Mouse (Mus musculus): ENCODE data around the gene Retreg1. TPM values are rescaled to one million over a fixed set of nuclear protein-coding genes. Genes with fewer than 3 reads are reported as not detected.

Gene Retreg1
- polyA plus RNA-seq, 1 experiment = 32.8 TPM

DNA sequence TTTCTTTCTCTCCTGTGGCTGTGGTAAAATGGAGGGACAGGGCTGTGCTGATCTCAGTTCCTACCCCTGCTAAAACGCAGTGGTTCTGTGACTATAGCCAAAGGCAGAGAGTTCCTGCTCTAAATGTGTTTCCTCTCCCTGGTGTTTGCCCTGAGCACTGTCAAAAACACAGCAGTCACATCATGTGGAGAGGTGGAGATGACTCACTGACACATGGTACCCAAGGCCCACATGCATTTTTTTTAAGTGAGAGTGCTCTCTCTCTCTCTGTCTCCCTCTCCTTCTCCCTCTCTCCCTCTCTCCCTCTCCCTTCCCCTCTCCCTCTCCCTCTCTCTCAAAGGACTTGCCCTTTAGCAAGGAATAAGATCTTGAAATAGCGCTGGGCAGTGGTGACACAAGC is 73.3 kb downstream of the Retreg1 start:
- H3ac ChIP-seq (ENCODE audit: control insufficient read depth, insufficient read length) = no peak overlapping the region
- H3K36me3 ChIP-seq (ENCODE audit: control insufficient read depth, insufficient read depth) = no peaks in the 10 kb centered on the region
- peaks cover 47% of the 10 kb centered on the region for H3K79me2 ChIP-seq (ENCODE audit: control insufficient read depth, insufficient read depth)
- no peak for TF ChIP-seq SRF (IDR thresholded peaks at IDR 0.05; ENCODE audit: control insufficient read depth, insufficient read length, low read depth)
- no peak for TF ChIP-seq E2F4 (IDR thresholded peaks at IDR 0.05; ENCODE audit: insufficient read depth)
- no peak for TF ChIP-seq CEBPB (IDR thresholded peaks at IDR 0.05; ENCODE audit: insufficient read depth, poor library complexity, severe bottlenecking)
- TF ChIP-seq TCF3 (IDR thresholded peaks at IDR 0.05; ENCODE audit: insufficient read length, low read depth) = no peak
- peak; percentile 58 for TF ChIP-seq TCF12 (IDR thresholded peaks at IDR 0.05; ENCODE audit: insufficient read depth, poor library complexity, severe bottlenecking)
- TF ChIP-seq REST (IDR thresholded peaks at IDR 0.05; ENCODE audit: insufficient read depth, insufficient read length) = no peak
- TF ChIP-seq USF1 (IDR thresholded peaks at IDR 0.05; ENCODE audit: low read depth) = peak; percentile 83
- peak in 2 of 3 experiments; percentile 23 to 52 for TF ChIP-seq MYOG (IDR thresholded peaks at IDR 0.05; ENCODE audit: control insufficient read depth in 1 of 3, insufficient read depth in 1 of 3, insufficient read length in 2 of 3, low read depth in 2 of 3)
- TF ChIP-seq POLR2A (IDR thresholded peaks at IDR 0.05; ENCODE audit: insufficient read length, low read depth) = no peak
- TF ChIP-seq MYOD1 (IDR thresholded peaks at IDR 0.05; ENCODE audit: control insufficient read depth in 1 of 3, insufficient read length in 2 of 3, low read depth in 2 of 3) = peak in 2 of 3 experiments; percentile 64 to 76
- peak; percentile 92 for TF ChIP-seq MAX (IDR thresholded peaks at IDR 0.05; ENCODE audit: low read depth)
- no peak for TF ChIP-seq POLR2AphosphoS2 (IDR thresholded peaks at IDR 0.05; ENCODE audit: insufficient read length, low read depth)
- H3K4me3 ChIP-seq = peak overlapping the region; percentile 5
- peak overlapping the region; percentile 97 for H3K4me2 ChIP-seq (ENCODE audit: low read depth)
- H3K27me3 ChIP-seq (ENCODE audit: control insufficient read depth, insufficient read depth, insufficient read length) = no peaks in the 10 kb centered on the region

DNA sequence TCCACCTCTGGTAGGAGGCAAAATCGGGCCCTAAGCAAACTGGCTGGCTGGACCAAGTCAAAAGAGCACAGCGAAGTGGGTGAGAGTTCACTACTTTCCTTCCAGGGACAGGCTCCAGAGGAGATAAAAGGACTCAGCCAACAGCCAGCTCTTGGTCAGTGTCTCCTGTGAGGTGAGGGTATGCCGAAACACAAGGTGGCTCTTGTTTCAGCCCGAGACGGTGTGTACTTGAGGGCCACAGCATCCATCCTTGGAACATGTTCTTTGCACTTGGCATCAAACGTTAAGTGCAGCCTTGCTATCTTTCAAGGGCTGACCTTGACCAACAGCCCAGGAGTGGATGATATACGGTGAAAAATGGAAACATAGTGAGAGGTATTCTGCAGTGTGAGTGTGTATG is 75.7 kb downstream of the Retreg1 start:
- H3K27me3 ChIP-seq (ENCODE audit: control insufficient read depth, insufficient read depth, insufficient read length) = no peaks in the 10 kb centered on the region
- no peak overlapping the region for H3K4me3 ChIP-seq
- no peak overlapping the region for H3ac ChIP-seq (ENCODE audit: control insufficient read depth, insufficient read length)
- H3K36me3 ChIP-seq (ENCODE audit: control insufficient read depth, insufficient read depth) = no peaks in the 10 kb centered on the region
- TF ChIP-seq MAX (IDR thresholded peaks at IDR 0.05; ENCODE audit: low read depth) (no peak), REST (IDR thresholded peaks at IDR 0.05; ENCODE audit: insufficient read depth, insufficient read length) (no peak), USF1 (IDR thresholded peaks at IDR 0.05; ENCODE audit: low read depth) (no peak), E2F4 (IDR thresholded peaks at IDR 0.05; ENCODE audit: insufficient read depth) (no peak), TCF3 (IDR thresholded peaks at IDR 0.05; ENCODE audit: insufficient read length, low read depth) (no peak), TCF12 (IDR thresholded peaks at IDR 0.05; ENCODE audit: insufficient read depth, poor library complexity, severe bottlenecking) (no peak), SRF (IDR thresholded peaks at IDR 0.05; ENCODE audit: control insufficient read depth, insufficient read length, low read depth) (no peak), CEBPB (IDR thresholded peaks at IDR 0.05; ENCODE audit: insufficient read depth, poor library complexity, severe bottlenecking) (no peak)
- no peak overlapping the region for H3K4me2 ChIP-seq (ENCODE audit: low read depth)
- H3K79me2 ChIP-seq (ENCODE audit: control insufficient read depth, insufficient read depth) = peaks cover 52% of the 10 kb centered on the region

DNA sequence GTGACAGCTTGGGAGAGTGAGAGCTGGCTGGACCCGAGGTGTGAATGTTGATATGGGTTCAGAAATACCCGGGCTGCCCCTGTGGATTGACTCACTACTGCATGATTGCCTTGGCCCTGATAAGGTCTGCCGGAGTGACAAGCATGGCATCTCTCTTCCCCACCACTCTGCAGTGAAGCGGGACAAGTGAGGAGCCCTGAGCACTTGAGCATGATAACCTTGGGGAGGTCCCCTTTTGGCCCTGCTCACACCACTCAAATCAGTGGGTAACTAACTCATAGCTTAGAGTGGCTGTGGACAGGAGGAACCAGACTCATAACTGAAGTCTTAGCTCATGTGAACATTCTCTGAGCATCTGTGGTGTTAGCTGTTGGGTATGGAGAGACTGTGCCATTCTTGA is 77.0 kb downstream of the Retreg1 start:
- no peak overlapping the region for H3K4me2 ChIP-seq (ENCODE audit: low read depth)

DNA sequence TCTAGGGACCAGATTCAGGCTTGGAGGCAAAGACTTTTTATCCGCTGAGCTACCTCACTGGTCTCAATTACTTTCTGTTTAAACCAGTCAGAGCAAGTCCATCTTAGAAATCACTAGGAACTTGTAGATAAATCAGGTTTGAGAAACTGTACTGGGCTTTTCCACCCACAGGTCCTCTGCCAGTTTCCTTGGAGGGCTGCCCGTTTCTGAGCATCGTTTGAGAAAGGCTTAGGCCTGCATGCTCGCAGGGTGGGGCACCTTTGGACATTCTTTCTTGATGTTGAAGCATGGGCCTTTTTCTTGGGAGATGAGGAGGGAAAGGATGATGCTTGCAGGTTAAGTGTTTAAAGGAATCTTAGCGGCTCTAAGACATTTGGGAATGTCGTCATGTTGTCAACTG is 77.9 kb downstream of the Retreg1 start:
- H3K36me3 ChIP-seq (ENCODE audit: control insufficient read depth, insufficient read depth) = no peaks in the 10 kb centered on the region
- no peak overlapping the region for H3ac ChIP-seq (ENCODE audit: control insufficient read depth, insufficient read length)
- TF ChIP-seq REST (IDR thresholded peaks at IDR 0.05; ENCODE audit: insufficient read depth, insufficient read length) (no peak), MAX (IDR thresholded peaks at IDR 0.05; ENCODE audit: low read depth) (no peak), MYOD1 (IDR thresholded peaks at IDR 0.05; ENCODE audit: control insufficient read depth in 1 of 3, insufficient read length in 2 of 3, low read depth in 2 of 3) (no peak), SRF (IDR thresholded peaks at IDR 0.05; ENCODE audit: control insufficient read depth, insufficient read length, low read depth) (no peak), MYOG (IDR thresholded peaks at IDR 0.05; ENCODE audit: control insufficient read depth in 1 of 3, insufficient read depth in 1 of 3, insufficient read length in 2 of 3, low read depth in 2 of 3) (no peak), TCF12 (IDR thresholded peaks at IDR 0.05; ENCODE audit: insufficient read depth, poor library complexity, severe bottlenecking) (no peak), POLR2AphosphoS2 (IDR thresholded peaks at IDR 0.05; ENCODE audit: insufficient read length, low read depth) (no peak), E2F4 (IDR thresholded peaks at IDR 0.05; ENCODE audit: insufficient read depth) (no peak), CEBPB (IDR thresholded peaks at IDR 0.05; ENCODE audit: insufficient read depth, poor library complexity, severe bottlenecking) (no peak), USF1 (IDR thresholded peaks at IDR 0.05; ENCODE audit: low read depth) (no peak), POLR2A (IDR thresholded peaks at IDR 0.05; ENCODE audit: insufficient read length, low read depth) (no peak), TCF3 (IDR thresholded peaks at IDR 0.05; ENCODE audit: insufficient read length, low read depth) (no peak)
- no peak overlapping the region for H3K4me2 ChIP-seq (ENCODE audit: low read depth)
- H3K4me3 ChIP-seq = no peak overlapping the region
- H3K27me3 ChIP-seq (ENCODE audit: control insufficient read depth, insufficient read depth, insufficient read length) = no peaks in the 10 kb centered on the region
- peaks cover 57% of the 10 kb centered on the region for H3K79me2 ChIP-seq (ENCODE audit: control insufficient read depth, insufficient read depth)

More for the DNA sequence above, 77.0 kb downstream of the Retreg1 start:
- no peaks in the 10 kb centered on the region for H3K27me3 ChIP-seq (ENCODE audit: control insufficient read depth, insufficient read depth, insufficient read length)
- H3K79me2 ChIP-seq (ENCODE audit: control insufficient read depth, insufficient read depth) = peaks cover 57% of the 10 kb centered on the region
- H3K4me3 ChIP-seq = no peak overlapping the region
- H3K36me3 ChIP-seq (ENCODE audit: control insufficient read depth, insufficient read depth) = no peaks in the 10 kb centered on the region
- TF ChIP-seq SRF (IDR thresholded peaks at IDR 0.05; ENCODE audit: control insufficient read depth, insufficient read length, low read depth) (no peak), TCF3 (IDR thresholded peaks at IDR 0.05; ENCODE audit: insufficient read length, low read depth) (no peak), E2F4 (IDR thresholded peaks at IDR 0.05; ENCODE audit: insufficient read depth) (no peak), REST (IDR thresholded peaks at IDR 0.05; ENCODE audit: insufficient read depth, insufficient read length) (no peak), USF1 (IDR thresholded peaks at IDR 0.05; ENCODE audit: low read depth) (no peak), CEBPB (IDR thresholded peaks at IDR 0.05; ENCODE audit: insufficient read depth, poor library complexity, severe bottlenecking) (no peak), MYOD1 (IDR thresholded peaks at IDR 0.05; ENCODE audit: control insufficient read depth in 1 of 3, insufficient read length in 2 of 3, low read depth in 2 of 3) (no peak), MYOG (IDR thresholded peaks at IDR 0.05; ENCODE audit: control insufficient read depth in 1 of 3, insufficient read depth in 1 of 3, insufficient read length in 2 of 3, low read depth in 2 of 3) (no peak)
- no peak overlapping the region for H3ac ChIP-seq (ENCODE audit: control insufficient read depth, insufficient read length)

DNA sequence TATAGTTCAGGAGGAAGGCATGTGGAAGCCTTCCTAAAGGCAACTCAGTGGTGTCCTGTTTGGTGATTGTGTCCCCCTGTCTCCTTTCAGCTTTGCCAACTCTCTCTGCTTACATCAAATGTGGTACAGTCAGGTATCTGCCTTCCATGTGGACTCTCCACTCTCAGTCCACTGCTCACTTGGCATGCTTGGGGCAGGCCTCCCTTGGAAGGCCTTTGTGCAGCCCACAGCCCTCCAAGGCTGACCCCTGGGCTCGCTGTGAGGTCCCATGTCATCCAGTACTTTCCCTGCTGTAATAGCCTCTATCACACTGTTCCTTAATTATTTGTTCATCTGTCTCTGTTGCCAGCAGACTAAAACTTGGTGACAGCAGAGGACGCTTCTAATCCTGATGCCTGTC is 79.0 kb downstream of the Retreg1 start:
- H3K36me3 ChIP-seq (ENCODE audit: control insufficient read depth, insufficient read depth) = no peaks in the 10 kb centered on the region
- peaks cover 57% of the 10 kb centered on the region for H3K79me2 ChIP-seq (ENCODE audit: control insufficient read depth, insufficient read depth)
- no peak overlapping the region for H3K4me2 ChIP-seq (ENCODE audit: low read depth)
- H3K27me3 ChIP-seq (ENCODE audit: control insufficient read depth, insufficient read depth, insufficient read length) = no peaks in the 10 kb centered on the region
- no peak overlapping the region for H3K4me3 ChIP-seq
- TF ChIP-seq TCF3 (IDR thresholded peaks at IDR 0.05; ENCODE audit: insufficient read length, low read depth) = no peak
- TF ChIP-seq USF1 (IDR thresholded peaks at IDR 0.05; ENCODE audit: low read depth) = no peak
- TF ChIP-seq MAX (IDR thresholded peaks at IDR 0.05; ENCODE audit: low read depth) = no peak
- TF ChIP-seq MYOD1 (IDR thresholded peaks at IDR 0.05; ENCODE audit: control insufficient read depth in 1 of 3, insufficient read length in 2 of 3, low read depth in 2 of 3) = no peak
- no peak for TF ChIP-seq POLR2A (IDR thresholded peaks at IDR 0.05; ENCODE audit: insufficient read length, low read depth)
- TF ChIP-seq POLR2AphosphoS2 (IDR thresholded peaks at IDR 0.05; ENCODE audit: insufficient read length, low read depth) = no peak
- TF ChIP-seq CEBPB (IDR thresholded peaks at IDR 0.05; ENCODE audit: insufficient read depth, poor library complexity, severe bottlenecking) = no peak
- no peak for TF ChIP-seq TCF12 (IDR thresholded peaks at IDR 0.05; ENCODE audit: insufficient read depth, poor library complexity, severe bottlenecking)
- TF ChIP-seq SRF (IDR thresholded peaks at IDR 0.05; ENCODE audit: control insufficient read depth, insufficient read length, low read depth) = no peak
- TF ChIP-seq E2F4 (IDR thresholded peaks at IDR 0.05; ENCODE audit: insufficient read depth) = no peak
- TF ChIP-seq REST (IDR thresholded peaks at IDR 0.05; ENCODE audit: insufficient read depth, insufficient read length) = no peak
- no peak for TF ChIP-seq MYOG (IDR thresholded peaks at IDR 0.05; ENCODE audit: control insufficient read depth in 1 of 3, insufficient read depth in 1 of 3, insufficient read length in 2 of 3, low read depth in 2 of 3)
- no peak overlapping the region for H3ac ChIP-seq (ENCODE audit: control insufficient read depth, insufficient read length)

Measured in myocyte (in vitro differentiated cells).